ENCODE assay signal across 14 mouse cellular contexts in the genomic region with DNA sequence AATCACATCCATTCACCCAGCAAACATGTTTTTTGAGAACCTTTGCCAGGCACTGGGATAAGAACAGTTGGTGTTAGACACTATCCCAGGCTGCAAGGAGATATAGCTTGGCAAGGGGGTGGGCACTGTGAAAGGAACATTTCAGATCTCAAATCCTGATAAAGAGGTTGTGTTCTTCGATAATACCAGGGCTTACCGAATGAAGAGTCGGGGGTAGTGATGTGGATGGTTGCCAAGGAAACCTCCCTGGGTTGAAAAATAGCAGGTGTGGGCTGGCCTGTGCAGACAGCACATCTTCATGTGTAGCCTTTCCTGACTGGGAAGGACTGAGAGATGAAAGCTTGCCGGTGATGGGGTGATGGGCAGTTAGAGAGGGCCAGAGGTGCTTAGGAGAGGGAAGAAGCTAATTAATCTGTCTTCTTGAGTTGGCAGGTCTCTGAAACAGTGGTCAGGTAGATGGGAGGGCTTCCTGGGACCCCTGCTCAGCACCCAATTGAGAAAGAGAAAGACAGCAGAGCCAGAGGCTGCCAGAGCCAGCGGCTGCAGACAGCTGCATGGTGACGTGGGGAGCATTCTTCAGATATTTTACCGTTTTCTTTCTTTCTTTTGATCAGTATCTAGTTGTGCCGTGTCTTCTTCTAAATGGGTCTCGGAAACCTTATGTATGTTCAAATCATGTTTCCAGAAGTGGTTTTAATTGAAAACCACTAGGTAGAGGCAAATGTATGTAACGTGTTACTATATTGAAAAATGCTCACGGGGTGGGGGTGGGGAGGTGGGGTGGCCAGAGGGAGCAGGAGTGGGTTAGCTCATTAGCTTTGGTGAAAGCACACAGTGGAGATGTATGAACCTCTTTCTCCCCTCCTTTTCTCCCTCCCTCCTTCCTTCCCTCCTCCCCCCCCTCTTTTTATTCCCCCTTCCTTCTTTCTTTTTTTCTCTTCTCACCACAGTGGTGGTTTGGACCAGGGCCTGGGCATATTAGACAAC. TPM values are rescaled to one million over a fixed set of nuclear protein-coding genes. Genes with fewer than 3 reads are reported as not detected.
DNase-seq lines count a peak whose midpoint lies in the region; ATAC-seq and TF ChIP-seq lines count a peak whose summit lies in the region.
"Had no signal": no experiment of that assay in that cellular context is flagged by ENCODE, and none has a peak within 500 bp of the region (broad histone marks: within the 10 kb centered on the region; RNA-seq: fewer than 3 reads in every experiment).

No protein-coding gene starts in this region.

- peak; percentile 40 for DNase-seq in embryonic facial prominence, embryonic 11.5 days (ENCODE audit: low spot score)
- no peak for DNase-seq in embryonic facial prominence, embryonic 10.5 days (ENCODE audit: low spot score)
- peak; percentile 86 for DNase-seq in brain, embryonic 14.5 days (ENCODE audit: low read depth)
- peak; percentile 38 to 52 for DNase-seq in frontal cortex, postnatal 36 days (ENCODE audit: low spot score in 2 of 2)
- DNase-seq in layer of hippocampus, postnatal 25 days (ENCODE audit: extremely low spot score in 1 of 2, low spot score in 1 of 2), result no peak
- no peak for DNase-seq in heart, embryonic 10.5 days (ENCODE audit: low spot score)
- DNase-seq in urinary bladder, postnatal 14 days (ENCODE audit: low spot score), result no peak

- TF ChIP-seq CTCF in brain, embryonic 14.5 days (IDR thresholded peaks at IDR 0.05; ENCODE audit: borderline replicate concordance, extremely low read depth, insufficient read depth, insufficient read length), result no peak

- H3K4me2 ChIP-seq in embryonic facial prominence, embryonic 11.5 days (ENCODE audit: low read depth, low read length), result no peak overlapping the region
- H3K4me2 ChIP-seq in midbrain, embryonic 13.5 days (replicated peaks), result no peak overlapping the region; the same call in 1 of the 2 replicates
- H3K4me2 ChIP-seq: heart, embryonic 12.5 days; limb, embryonic 15.5 days; lung, embryonic 15.5 days had no signal

- H3K36me3 ChIP-seq in embryonic facial prominence, embryonic 11.5 days (replicated peaks; ENCODE audit: control insufficient read depth, insufficient read depth, low read depth, low read length), result no peaks in the 10 kb centered on the region
- no peaks in the 10 kb centered on the region for H3K36me3 ChIP-seq in embryonic facial prominence, embryonic 10.5 days (replicated peaks)
- H3K36me3 ChIP-seq in midbrain, embryonic 13.5 days, result no peaks in the 10 kb centered on the region
- no peaks in the 10 kb centered on the region for H3K36me3 ChIP-seq in heart, embryonic 10.5 days
- H3K36me3 ChIP-seq: heart, embryonic 12.5 days; limb, embryonic 15.5 days; lung, embryonic 15.5 days had no signal

- ATAC-seq in embryonic facial prominence, embryonic 11.5 days (replicated peaks; ENCODE audit: insufficient number of reproducible peaks, low FRiP score, low TSS enrichment, low read depth), result no peak
- peak; percentile 91 for ATAC-seq in midbrain, embryonic 13.5 days
- ATAC-seq: intestine, embryonic 16.5 days had no signal

- no peaks in the 10 kb centered on the region for H3K4me1 ChIP-seq in embryonic facial prominence, embryonic 11.5 days (ENCODE audit: control insufficient read depth, insufficient read depth, low read length)
- H3K4me1 ChIP-seq in embryonic facial prominence, embryonic 10.5 days, result peaks cover 10% of the 10 kb centered on the region; the same call in 1 of the 2 replicates
- H3K4me1 ChIP-seq in midbrain, embryonic 13.5 days (replicated peaks), result peaks cover 20% of the 10 kb centered on the region
- H3K4me1 ChIP-seq in heart, embryonic 10.5 days, result 0 out of 2 replicates have a peak, but pooled peaks cover 4% of the 10 kb centered on the region
- H3K4me1 ChIP-seq: heart, embryonic 12.5 days; limb, embryonic 15.5 days; lung, embryonic 15.5 days had no signal

- no peaks in the 10 kb centered on the region for H3K27me3 ChIP-seq in embryonic facial prominence, embryonic 11.5 days (ENCODE audit: control insufficient read depth, insufficient read depth, low read length)
- no peaks in the 10 kb centered on the region for H3K27me3 ChIP-seq in embryonic facial prominence, embryonic 10.5 days (replicated peaks; ENCODE audit: low read depth, poor library complexity, severe bottlenecking)
- no peaks in the 10 kb centered on the region for H3K27me3 ChIP-seq in midbrain, embryonic 13.5 days
- peaks cover 13% of the 10 kb centered on the region; the same call in 1 of the 2 replicates for H3K27me3 ChIP-seq in heart, embryonic 10.5 days (ENCODE audit: insufficient read depth, poor library complexity, severe bottlenecking)
- H3K27me3 ChIP-seq: limb, embryonic 15.5 days; lung, embryonic 15.5 days had no signal

- H3K4me3 ChIP-seq in embryonic facial prominence, embryonic 11.5 days (ENCODE audit: low read depth, low read length), result no peak overlapping the region
- no peak overlapping the region for H3K4me3 ChIP-seq in embryonic facial prominence, embryonic 10.5 days
- H3K4me3 ChIP-seq in midbrain, embryonic 13.5 days (replicated peaks), result no peak overlapping the region
- H3K4me3 ChIP-seq in heart, embryonic 10.5 days, result no peak overlapping the region
- H3K4me3 ChIP-seq: heart, embryonic 12.5 days; layer of hippocampus, adult 2 months; limb, embryonic 15.5 days; lung, embryonic 15.5 days had no signal

- 59% methylated on average over 11 of the region's 11 CpGs for WGBS in embryonic facial prominence, embryonic 11.5 days
- 69% methylated on average over 11 of the region's 11 CpGs for WGBS in embryonic facial prominence, embryonic 10.5 days
- WGBS in midbrain, embryonic 13.5 days, result 37% methylated on average over 11 of the region's 11 CpGs
- 51% methylated on average over 11 of the region's 11 CpGs for WGBS in heart, embryonic 10.5 days

- no peak overlapping the region for H3K9ac ChIP-seq in embryonic facial prominence, embryonic 11.5 days (replicated peaks; ENCODE audit: low read length)
- 0 out of 2 replicates have a peak overlapping the region, but pooled peaks have one; percentile 3 for H3K9ac ChIP-seq in midbrain, embryonic 13.5 days (replicated peaks)
- H3K9ac ChIP-seq: heart, embryonic 12.5 days; limb, embryonic 15.5 days; lung, embryonic 15.5 days had no signal

- no peak overlapping the region for H3K27ac ChIP-seq in embryonic facial prominence, embryonic 11.5 days (replicated peaks; ENCODE audit: low read depth, low read length)
- H3K27ac ChIP-seq in embryonic facial prominence, embryonic 10.5 days (replicated peaks), result no peak overlapping the region
- peak overlapping the region; percentile 87 for H3K27ac ChIP-seq in midbrain, embryonic 13.5 days
- H3K27ac ChIP-seq in heart, embryonic 10.5 days, result no peak overlapping the region
- H3K27ac ChIP-seq: layer of hippocampus, adult 2 months; limb, embryonic 15.5 days; lung, embryonic 15.5 days; stomach, postnatal 0 days had no signal

- H3K9me3 ChIP-seq in embryonic facial prominence, embryonic 11.5 days (replicated peaks; ENCODE audit: control insufficient read depth, low read length), result no peaks in the 10 kb centered on the region
- no peaks in the 10 kb centered on the region for H3K9me3 ChIP-seq in embryonic facial prominence, embryonic 10.5 days
- H3K9me3 ChIP-seq in midbrain, embryonic 13.5 days, result no peaks in the 10 kb centered on the region
- H3K9me3 ChIP-seq in heart, embryonic 10.5 days, result no peaks in the 10 kb centered on the region
- H3K9me3 ChIP-seq: heart, embryonic 12.5 days; limb, embryonic 15.5 days; lung, embryonic 15.5 days had no signal

- no peak for TF ChIP-seq POLR2A in brain, embryonic 14.5 days (IDR thresholded peaks at IDR 0.05; ENCODE audit: borderline replicate concordance, extremely low read depth, insufficient read depth, insufficient read length, poor library complexity, severe bottlenecking)

RNA-seq across cellular contexts. Expression of a gene that starts 21.7 kb away (rescaled TPM):
- polyA plus RNA-seq in embryonic facial prominence, embryonic 11.5 days (2014; fragmentation: Nextera tagmentation; extraction: Ambion mirVana), result 0.06 and 0.07 TPM in 2 replicates
- 0.04 and 0.08 TPM in 2 replicates for polyA plus RNA-seq in embryonic facial prominence, embryonic 10.5 days (2016; fragmentation: Nextera tagmentation; extraction: Ambion mirVana)
- 0.33 and 0.46 TPM in 2 replicates for polyA plus RNA-seq in brain, embryonic 14.5 days (2012; rRNA removed)
- 0.17 and 0.19 TPM in 2 replicates for polyA plus RNA-seq in midbrain, embryonic 13.5 days (2015; fragmentation: Nextera tagmentation; extraction: Ambion mirVana)
- 1 to 10 TPM in 1 of 2 experiments, under 1 TPM in 1; 0.96 to 1.1 TPM for total RNA-seq in layer of hippocampus, postnatal 25 days (2021)
- 0.25 and 0.32 TPM in 2 replicates for polyA plus RNA-seq in heart, embryonic 10.5 days (2016; fragmentation: Nextera tagmentation; extraction: Ambion mirVana)
- polyA plus RNA-seq: limb, embryonic 15.5 days had no signal

Comparison
In these comparisons a context has a peak if more than half of its experiments do, and no peak if none do; other contexts are left out.
1. DNase-seq: peak in embryonic facial prominence, embryonic 11.5 days (single experiment), brain, embryonic 14.5 days (single experiment) and frontal cortex, postnatal 36 days (2 of 2); none in embryonic facial prominence, embryonic 10.5 days (single experiment), layer of hippocampus, postnatal 25 days (0 of 2), heart, embryonic 10.5 days (single experiment) and urinary bladder, postnatal 14 days (single experiment).